Mouse (Mus musculus) spleen, postnatal 0 days (tissue): Measurements from ENCODE around the gene Ndufa13. TPM values are rescaled to one million over a fixed set of nuclear protein-coding genes. Genes with fewer than 3 reads are reported as not detected.

Source experiments
- polyA plus RNA-seq: library from polyadenylated mRNA; unstranded; fragments of >200 nt; fragmentation: Nextera tagmentation; extraction: Ambion mirVana; gene quantifications from 2 replicates; pipeline ENCODE4 v1.2.1, GENCODE M21; 2015

The Ndufa13 gene
- polyA plus RNA-seq: 112 TPM in 2 replicates

DNA sequence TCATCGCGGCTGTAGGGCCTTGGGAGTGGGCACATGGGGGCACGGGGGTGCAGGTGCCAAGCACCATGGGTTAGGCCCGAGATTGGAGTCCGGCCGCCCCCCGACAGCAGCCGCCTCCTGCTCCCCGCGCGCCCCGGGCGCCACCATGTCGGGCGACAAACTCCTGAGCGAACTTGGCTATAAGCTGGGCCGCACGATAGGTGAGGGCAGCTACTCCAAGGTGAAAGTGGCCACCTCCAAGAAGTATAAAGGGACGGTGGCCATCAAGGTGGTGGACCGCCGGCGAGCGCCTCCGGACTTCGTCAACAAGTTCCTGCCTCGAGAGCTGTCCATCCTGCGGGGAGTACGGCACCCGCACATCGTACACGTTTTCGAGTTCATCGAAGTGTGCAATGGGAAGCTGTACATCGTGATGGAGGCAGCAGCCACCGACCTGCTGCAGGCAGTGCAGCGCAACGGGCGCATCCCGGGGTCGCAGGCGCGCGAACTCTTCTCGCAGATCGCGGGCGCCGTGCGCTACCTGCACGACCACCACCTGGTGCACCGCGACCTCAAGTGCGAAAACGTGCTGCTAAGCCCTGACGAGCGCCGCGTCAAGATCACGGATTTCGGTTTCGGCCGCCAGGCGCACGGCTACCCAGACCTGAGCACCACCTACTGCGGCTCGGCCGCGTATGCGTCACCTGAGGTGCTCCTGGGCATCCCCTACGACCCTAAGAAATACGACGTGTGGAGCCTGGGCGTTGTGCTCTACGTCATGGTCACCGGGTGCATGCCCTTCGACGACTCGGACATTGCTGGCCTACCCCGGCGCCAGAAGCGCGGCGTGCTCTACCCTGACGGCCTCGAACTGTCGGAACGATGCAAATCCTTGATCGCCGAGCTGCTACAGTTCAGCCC lies at the start of gene Ndufa13, which contains the start of the genes Tssk6 and Yjefn3:
Gene Ndufa13, minus strand, starts transcription at position 396 of the 900 bp plus-strand sequence.
Gene Tssk6, plus strand, starts transcription at position 22 of the 900 bp plus-strand sequence.
Gene Yjefn3, minus strand, starts transcription at position 550 of the 900 bp plus-strand sequence.

DNA sequence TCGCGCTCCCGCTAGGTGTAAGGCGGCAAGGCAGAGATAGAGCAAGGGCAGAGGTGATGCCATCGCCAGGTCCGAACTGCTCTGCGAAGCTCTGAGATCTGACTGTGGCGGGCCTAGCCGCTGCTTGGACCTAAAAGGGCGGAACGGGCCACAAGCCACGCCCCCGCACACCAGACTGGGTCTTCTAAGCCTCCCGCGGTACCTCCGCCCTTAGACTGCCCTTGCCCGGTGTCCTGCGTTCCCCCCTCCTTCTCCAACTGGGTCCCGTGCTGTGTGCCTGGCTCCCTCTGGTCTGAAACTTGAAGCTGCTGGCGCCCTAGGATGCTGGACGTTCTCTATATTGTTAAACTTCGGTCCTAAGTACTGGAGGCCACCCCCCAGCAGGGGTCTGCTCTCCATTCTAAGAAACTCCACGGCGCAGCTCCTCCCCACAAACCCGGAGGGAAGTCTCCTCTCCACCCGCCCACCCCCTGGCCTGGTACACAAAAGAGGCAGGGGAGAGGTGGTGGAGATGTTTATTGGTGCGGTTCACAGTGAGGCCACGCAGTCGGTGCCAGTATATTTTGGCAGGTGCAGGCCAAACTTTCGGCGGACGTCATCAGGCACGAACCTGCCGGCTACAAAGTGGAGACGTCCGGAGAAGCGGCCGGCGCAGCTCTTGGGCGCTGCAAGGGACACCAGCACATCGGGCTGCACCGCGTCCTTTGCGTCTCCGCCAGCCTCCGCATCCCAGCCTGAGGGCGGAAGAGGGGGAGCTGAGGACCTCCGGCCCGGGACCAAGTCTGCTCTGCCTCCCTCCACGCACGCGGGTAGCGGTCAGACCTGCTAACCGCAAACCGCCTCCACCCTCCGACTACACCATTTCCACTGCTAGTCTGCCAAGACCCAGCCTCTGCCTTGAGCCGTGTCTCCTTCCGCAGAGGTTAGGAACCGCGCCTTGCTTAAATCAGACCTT lies 14.8 kb downstream of the Ndufa13 start, which contains the start of gene Cilp2:
Gene Cilp2, minus strand, starts transcription at position 399 of the 955 bp plus-strand sequence.

Other genes with a start within 250 kb of the Ndufa13 start
- 0.26 and 0.49 TPM in 2 replicates for gene Zfp964, start 248.1 kb downstream of the Ndufa13 start, polyA plus RNA-seq
- gene Zfp869, start 191.8 kb downstream of the Ndufa13 start, polyA plus RNA-seq: 11.7 and 12.9 TPM in 2 replicates
- gene Zfp963, start 152.6 kb downstream of the Ndufa13 start, polyA plus RNA-seq: 2.8 and 3.4 TPM in 2 replicates
- 0.56 and 1.1 TPM in 2 replicates for gene Gm20422, start 127.7 kb downstream of the Ndufa13 start, polyA plus RNA-seq
- 17.5 and 20.8 TPM in 2 replicates for gene Atp13a1, start 111.4 kb downstream of the Ndufa13 start, polyA plus RNA-seq
- gene Zfp866, start 111.4 kb downstream of the Ndufa13 start, polyA plus RNA-seq: 10.3 and 11.5 TPM in 2 replicates
- gene Gmip, start 93.9 kb downstream of the Ndufa13 start, polyA plus RNA-seq: 15.3 and 23.6 TPM in 2 replicates
- 0.11 and 0.17 TPM in 2 replicates for gene Lpar2, start 80.1 kb downstream of the Ndufa13 start, polyA plus RNA-seq
- 9.5 and 13.5 TPM in 2 replicates for gene Pbx4, start 70.1 kb downstream of the Ndufa13 start, polyA plus RNA-seq
- 0.13 and 0.30 TPM in 2 replicates for gene Cilp2, start 14.9 kb downstream of the Ndufa13 start, polyA plus RNA-seq
- gene Tssk6, start 374 bp downstream of the Ndufa13 start, polyA plus RNA-seq: 3.7 and 4.8 TPM in 2 replicates
- 0.34 and 1.4 TPM in 2 replicates for gene Yjefn3, start 154 bp upstream of the Ndufa13 start, polyA plus RNA-seq
- gene Gatad2a, start 93.8 kb upstream of the Ndufa13 start, polyA plus RNA-seq: 33.0 and 33.7 TPM in 2 replicates
- gene Mau2, start 140.2 kb upstream of the Ndufa13 start, polyA plus RNA-seq: 26.9 and 29.0 TPM in 2 replicates
- 21.6 and 22.8 TPM in 2 replicates for gene Sugp1, start 140.3 kb upstream of the Ndufa13 start, polyA plus RNA-seq
- gene Tm6sf2, start 170.4 kb upstream of the Ndufa13 start, polyA plus RNA-seq: 0.29 and 0.35 TPM in 2 replicates
- gene Hapln4, start 180.9 kb upstream of the Ndufa13 start, polyA plus RNA-seq: not detected in 2 replicates
- gene Ncan, start 218.3 kb upstream of the Ndufa13 start, polyA plus RNA-seq: 0.02 TPM in 1 of 2 replicates, not detected in the other
- gene Nr2c2ap, start 228.8 kb upstream of the Ndufa13 start, polyA plus RNA-seq: 29.3 and 30.0 TPM in 2 replicates
- 7.3 and 8.6 TPM in 2 replicates for gene Rfxank, start 236.6 kb upstream of the Ndufa13 start, polyA plus RNA-seq
- 26.4 and 31.2 TPM in 2 replicates for gene Borcs8, start 236.9 kb upstream of the Ndufa13 start, polyA plus RNA-seq
- 0.22 and 0.40 TPM in 2 replicates for gene Mef2b, start 237.2 kb upstream of the Ndufa13 start, polyA plus RNA-seq